Mouse (Mus musculus) cerebellum, adult 11-12 months (tissue): ENCODE results near the gene P2rx5.

Experiments
- DNase-seq: peaks from one replicate; pipeline ENCODE4 v3.0.0; 2022

P2rx5 gene

DNA sequence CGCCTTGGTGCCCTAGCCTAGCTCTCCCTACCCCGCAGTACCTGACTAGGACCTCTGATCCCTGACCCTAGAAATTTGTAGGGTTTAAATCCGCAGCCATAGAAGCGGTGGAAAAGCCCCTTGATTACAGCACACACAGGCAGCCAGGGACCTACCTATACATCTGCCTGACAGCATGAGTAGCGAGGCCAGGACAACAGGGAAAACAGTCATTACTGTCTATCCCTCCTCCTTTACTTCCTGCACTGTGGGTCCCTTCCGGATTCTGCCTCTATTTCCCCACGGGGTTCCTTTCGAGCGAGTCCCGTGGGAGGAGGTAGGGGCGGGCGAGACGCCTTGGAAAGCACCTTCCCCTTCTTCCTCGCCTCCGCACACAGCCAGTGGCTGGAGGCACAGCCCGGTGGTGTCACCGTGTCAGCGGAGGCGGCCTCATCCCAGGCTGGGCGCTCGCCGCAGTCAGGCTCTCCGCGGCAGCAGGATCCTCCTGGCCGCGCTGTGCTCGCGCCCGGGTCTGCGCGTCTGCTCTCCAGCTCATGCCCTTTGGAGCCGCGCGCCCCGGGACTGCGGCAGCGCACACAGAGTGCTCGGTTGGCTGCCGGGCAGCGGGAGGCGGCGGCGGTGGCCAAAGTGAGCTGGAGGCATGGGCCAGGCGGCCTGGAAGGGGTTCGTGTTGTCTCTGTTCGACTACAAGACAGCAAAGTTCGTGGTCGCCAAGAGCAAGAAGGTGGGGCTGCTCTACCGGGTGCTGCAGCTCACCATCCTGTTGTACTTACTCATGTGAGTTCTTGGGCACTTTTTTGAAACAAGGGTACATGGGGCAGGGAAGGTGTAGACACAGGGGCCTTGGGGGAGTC is at the start of gene P2rx5:
P2rx5 (plus strand) TSS at position 465 of the 854 bp plus-strand sequence.
- no peak for DNase-seq

DNA sequence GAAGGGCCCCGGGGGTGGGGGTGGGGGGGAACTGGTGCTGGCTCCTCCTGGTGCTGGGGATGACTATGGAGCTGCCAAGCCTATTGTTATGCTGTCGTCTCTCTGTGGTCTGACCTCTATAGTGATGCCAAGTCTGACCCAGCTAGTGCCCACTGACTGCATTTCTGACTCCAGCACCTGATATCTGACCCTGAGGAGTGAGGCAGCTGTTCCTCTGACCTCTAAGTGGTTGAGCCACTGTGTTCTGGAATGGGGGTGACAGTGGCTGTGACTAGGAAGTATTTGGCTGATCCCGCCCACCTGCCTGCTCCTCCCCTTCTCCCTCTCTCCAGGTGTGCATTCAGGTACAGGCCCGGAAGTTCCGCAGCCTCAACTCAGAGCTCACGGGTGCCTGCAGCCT is 48.8 kb upstream of the P2rx5 start:
- DNase-seq, result no peak

DNA sequence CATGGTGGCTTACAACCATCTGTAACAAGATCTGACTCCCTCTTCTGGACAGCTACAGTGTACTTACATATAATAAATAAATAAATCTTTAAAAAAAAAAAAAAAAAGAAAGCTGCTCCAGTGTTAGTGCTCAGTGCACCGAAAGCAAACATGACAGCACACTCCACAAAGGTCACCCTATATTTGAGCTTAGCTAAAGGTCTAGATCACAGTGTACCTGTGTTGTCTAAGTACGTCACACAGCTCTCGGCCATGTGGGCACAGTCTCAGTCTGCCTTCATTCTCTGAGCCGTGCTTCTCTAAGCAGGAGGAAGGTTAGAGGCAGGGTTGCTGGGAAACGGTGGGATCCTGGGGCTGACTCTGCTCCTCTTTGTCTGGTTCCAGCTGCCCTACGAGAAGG is 33.7 kb upstream of the P2rx5 start:
- DNase-seq, result no peak

DNA sequence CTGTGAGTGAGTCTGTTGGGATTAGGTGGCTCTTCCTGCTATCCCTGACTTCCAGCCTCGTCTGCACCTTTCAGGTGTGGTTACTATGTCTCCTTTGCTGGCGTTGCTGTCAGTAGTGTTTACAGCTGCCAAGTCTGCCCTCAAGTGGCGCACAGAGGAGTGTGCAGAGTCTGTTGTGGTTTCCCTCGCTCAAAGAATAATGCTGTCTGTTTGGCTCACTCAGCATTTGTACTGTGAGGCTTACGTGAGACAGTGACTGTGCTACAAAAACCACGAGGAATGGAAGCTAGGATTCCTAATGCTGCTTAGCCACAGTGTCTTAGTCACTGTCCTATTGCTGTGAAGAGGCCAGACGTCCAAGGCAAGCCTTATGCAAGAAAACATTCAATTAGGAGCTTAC is 29.2 kb upstream of the P2rx5 start:
- DNase-seq, result no peak

DNA sequence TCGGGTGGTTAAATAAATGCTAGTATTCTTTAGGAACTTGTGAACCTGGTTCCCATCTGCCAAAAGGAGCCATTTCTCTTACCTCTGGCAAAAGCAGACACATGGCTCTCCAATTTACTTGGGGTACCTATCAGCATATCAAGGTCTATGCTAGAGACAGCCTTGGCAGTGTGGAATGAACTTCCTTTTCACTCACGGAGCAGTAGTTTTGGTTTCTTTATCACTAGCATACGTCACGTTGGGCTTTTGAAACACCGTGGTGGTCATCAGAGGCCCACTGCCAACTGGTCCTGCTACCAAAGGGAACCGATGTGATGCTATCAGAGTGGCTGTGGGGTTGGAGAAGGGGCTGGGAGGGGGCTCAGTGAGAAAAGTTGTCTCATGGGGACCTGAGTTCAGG is 27.2 kb upstream of the P2rx5 start:
- no peak for DNase-seq

DNA sequence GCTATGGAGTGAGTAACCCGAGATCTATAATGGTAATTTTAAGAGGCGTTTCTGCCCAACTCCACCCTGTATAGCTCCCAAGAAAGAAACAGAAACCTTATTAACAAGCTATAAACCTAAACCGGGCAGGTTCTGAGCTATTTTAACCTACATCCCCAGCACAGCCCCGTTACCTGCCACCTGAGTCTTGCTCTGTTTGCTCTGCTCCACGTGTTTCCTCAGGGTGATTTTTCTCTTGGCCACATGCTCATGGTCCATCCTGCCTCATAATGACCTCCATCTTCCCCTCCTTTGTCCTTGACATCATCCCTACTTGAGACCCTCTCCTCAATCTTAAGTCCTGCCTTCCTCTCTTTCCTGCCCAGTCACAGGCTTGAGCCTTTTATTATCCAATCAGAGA is 26.0 kb upstream of the P2rx5 start:
- no peak for DNase-seq

DNA sequence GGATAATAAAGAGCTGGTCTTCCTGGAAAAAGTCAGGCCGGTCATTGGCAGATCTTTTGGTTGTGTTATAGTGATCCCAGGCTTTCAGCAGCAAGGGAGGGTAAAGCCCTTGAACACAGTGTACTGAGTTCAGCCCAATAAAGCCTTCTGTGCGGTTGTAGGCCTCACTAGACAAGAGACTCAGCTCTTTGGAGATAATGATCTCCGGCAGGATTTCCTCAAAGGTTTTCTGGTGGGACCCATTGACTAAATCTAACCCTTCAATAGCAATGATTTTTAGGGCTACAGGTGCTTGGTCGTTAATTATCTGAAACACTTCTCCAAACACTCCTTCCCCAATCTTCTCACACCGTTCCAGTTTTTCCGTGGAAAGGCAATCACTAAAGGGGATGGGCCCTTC is 23.6 kb upstream of the P2rx5 start:
- DNase-seq, result no peak

DNA sequence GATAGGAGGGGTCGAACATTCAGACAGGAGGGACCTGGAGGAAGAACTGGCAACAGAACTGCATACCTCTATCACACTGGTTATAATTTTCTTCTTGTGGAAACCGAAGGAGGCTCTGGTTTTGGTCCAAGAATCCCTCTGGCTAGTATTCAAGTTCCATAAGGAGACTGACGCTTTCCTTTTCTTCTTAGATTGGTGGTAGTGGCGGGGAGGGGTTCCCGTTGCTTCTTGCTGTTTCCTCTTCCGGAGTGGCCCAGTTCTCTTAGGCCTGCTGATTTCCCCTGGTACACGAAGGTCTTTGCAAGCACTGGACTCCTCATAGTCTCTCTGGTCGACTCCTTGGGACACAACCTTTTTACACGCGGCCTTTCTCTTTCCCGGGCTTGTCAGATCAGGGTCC is 23.1 kb upstream of the P2rx5 start:
- no peak for DNase-seq

DNA sequence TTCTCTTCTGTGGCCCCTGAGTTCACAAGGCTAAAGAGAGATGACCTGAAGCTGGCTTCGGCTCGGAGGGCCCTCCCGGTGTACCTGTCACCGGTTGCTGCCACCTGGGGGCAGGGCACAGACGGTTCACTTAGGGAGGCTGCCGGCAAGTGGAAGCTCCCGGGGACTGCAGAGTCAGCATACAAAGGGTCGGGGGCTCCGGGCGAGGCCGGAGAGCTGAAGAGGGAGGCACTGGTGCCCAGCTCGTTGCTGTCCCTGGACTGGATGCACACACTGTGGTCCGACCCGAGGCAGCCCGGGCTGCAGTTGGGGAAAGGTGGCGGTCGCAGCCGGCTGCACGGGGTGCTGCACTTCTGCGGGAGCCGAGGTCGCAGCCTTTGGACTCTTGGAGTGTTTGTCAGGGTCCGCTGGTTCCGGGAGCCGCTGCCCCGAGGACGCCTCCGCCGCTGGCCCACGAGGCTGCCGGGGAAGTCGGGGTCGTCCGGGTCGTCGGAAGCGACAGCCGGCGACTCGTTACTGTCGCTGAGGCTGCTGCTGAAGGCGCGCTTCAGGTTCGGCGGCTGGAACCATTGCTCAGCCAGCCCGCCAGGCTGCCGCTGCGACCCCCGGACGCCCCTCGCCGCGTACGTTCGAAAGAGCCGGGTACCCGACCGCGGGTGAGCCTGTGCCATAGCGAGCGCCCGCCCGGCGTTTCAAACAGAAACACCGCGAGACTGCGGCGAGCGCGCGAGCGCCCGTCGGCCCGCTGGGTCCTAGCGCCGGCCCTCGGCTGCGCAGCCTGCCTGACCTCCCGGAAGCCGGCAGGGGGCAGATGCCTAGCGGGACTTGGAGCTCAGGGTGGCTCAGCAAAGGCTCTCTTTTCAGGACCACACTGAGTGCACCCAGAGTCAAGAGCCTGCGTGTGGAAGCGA is 22.4 kb upstream of the P2rx5 start, which contains the start of gene Haspin:
Haspin (minus strand) TSS at position 704 of the 911 bp plus-strand sequence.
- peak; percentile 76 for DNase-seq

DNA sequence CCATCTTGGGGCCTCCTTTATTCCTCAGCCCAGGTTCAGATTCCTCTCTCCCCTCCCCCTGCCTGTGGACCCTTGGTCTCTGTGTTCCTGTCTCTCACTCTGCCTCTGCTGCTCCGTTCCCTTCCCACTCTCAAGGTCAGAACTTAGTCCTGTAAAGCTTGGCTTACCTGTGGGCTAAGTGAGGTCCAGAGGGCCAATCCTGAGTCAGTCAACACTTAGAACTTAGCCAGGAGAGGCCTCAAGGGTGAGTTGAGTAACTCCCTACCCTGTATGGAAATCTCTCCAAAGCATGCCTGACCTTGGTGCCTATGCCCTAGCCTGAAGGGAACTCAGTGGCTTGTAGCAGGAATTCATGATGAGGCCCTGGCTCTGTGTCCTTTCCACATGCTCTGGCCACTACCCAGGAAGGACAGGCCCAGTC is 15.9 kb upstream of the P2rx5 start:
- no peak for DNase-seq

DNA sequence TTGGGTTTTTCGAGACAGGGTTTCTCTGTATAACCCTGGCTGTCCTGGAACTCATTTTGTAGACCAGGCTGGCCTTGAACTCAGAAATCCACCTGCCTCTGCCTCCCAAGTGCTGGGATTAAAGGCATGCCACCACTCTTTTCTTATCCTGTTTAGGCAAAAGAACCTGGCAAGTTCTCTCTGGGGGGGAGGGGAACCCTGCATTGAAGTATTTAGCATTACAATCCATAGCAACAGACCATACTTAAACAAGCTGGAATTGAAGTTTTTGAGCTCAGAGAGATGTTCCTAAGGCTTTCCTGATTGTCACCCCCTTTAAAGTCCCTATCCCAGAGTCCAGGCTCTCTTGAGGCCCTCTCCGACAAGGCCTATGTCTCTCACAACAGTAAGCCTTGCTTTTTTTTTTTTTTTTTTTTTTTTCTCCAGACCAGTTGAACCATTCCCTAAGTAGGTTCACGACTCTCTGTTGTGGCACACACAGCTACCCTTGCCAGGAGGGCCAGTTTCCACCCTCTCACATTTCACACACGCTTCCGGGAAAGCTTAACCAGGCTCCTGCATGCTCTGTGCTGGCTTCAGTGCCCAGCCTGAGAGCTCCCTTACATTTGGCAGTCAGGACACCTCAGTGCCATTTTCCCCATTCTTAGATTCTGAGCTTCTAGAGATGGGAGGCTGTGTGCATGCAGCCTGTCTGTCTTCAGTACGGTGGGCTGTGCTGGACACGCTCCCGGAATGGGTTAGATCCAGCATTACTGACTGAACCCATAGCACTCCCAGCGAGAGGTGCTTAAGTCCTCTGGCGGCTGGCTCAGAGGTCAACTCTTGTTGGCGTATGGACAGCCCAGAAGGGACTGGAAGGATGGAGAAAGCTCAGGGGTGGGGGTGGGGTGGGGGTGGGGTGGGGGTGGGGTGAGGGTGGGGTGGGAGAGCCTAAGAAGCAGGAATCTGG is 13.9 kb upstream of the P2rx5 start:
- DNase-seq, result no peak

DNA sequence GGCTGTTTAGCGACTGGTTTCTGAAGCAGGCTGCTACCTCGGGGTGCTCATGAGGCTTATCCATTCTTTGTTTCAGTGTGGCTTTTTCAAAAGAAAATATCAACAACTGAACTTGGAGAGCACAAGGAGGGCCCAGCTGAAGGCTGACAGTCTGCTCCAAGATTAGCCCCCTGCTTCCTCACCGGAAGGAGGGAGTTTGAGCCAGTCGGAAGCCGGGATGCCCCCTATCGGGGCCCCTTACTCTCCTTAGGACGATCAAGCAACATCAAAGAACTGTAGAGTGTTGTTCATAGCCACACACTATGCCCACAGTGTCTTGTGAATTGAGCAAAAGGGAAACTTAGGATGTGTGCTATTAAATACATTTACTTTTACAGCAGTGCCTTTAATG is 13.3 kb upstream of the P2rx5 start:
- no peak for DNase-seq

DNA sequence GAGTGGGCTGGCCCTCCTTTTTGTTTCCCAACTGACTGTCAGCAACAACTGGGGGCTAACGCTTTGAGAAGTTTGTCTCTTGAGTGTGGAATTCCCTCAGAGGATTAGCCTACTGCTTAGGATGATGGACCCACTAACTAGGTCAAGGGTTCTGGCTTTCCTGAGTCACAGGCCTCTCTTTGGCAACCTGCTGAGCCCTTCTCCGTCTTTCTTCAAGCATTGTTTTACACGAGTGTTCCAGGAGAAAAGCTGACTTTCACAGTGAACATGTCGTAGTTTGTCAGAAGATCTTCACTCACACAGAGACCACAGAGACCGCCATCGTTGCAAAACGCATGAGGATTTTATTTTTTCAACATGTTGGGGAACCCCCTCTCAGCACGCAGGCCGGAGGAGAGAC is 12.0 kb upstream of the P2rx5 start:
- no peak for DNase-seq

DNA sequence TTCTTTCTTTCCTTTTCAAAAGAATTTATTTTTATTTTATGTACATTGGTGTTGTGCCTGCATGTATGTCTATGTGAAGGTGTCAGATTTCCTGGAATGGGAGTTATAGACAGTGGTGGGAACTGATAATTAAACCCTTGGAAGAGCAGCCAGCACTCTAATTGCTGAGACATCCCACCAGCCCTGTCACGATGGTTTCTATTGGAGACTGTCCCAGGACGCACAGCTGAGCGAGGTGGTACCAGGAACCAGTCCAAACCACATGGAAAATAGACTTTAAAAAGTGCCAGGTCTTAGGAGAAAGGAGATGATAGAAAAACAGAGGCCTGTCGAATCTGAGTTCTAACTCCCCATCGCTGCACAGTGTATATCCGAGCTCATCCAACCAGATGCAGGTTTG is 5.2 kb upstream of the P2rx5 start:
- DNase-seq, result no peak

DNA sequence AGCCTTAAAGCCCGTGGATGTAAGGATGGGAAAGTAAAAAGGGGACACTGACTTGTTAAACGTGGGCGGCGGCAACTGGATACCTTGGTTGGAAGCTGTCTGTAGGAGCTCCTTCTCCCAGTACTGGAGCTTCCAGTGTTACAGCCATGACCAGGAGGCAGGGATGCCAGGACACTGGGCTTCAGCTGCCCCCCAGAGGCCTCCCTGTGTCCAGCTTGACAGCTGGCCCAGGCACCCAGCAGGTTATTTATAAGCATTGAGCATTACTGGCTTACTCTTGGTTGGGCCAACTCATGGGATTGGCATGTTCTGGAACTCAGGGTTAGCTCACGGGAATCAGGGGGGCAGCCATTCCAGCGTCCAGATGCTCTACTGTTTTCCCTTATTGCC is 585 bp downstream of the P2rx5 start:
- DNase-seq, result no peak

DNA sequence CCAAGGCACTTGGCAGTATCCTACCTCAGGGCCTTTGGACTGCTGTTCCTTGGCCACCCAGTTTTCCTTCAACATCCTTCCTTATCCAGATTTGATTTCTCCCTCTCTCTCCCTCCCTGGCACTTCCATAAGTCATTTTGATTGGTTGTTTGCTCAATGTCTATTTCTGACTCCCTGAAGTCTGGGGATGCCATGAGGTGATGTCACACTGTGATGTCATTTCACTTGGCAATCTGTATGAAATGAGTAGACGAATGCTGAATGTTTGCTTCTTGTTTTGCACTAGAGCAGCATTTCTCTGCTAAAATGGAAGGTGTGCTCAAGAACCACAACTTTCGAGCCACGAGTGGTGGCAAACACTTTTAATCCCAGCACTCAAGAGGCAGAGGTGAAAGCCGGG is 1.4 kb downstream of the P2rx5 start:
- no peak for DNase-seq

DNA sequence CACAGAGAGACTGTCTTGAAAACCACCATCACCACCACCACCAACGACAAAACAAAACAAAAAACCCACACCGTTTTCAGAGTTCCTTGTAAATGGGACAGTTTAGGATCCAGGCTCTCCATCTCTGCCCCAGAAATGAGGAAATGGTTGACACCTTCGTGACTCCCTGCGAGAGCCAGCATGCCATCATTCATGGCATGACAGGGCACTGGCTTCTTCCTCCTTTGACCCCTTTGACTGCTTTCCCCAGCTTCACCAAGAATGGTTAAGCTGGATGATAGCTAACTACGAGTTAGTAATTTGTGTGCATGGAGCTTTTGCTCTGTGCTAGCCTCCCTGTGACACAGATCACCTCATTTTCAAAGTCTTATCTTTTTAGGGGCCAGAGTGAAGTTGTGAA is 2.1 kb downstream of the P2rx5 start:
- no peak for DNase-seq

DNA sequence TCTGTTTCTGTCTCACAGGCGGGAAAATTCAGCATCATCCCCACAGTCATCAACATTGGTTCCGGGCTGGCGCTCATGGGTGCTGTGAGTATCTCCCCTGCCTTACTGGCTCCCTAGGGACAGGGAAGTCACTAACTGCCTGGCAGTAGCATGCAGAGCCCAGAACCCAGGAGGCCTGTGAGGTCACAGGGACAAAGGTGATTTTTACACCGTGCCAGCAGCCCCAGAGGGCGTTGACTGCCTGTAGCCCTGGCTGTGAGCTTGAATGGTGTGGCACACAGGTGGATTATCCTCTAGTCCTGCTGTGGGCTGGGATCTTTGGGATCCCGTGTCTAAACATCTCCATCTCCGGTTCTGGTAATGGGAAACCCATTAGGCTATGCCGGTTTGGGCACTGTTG is 7.8 kb downstream of the P2rx5 start:
- DNase-seq, result no peak

DNA sequence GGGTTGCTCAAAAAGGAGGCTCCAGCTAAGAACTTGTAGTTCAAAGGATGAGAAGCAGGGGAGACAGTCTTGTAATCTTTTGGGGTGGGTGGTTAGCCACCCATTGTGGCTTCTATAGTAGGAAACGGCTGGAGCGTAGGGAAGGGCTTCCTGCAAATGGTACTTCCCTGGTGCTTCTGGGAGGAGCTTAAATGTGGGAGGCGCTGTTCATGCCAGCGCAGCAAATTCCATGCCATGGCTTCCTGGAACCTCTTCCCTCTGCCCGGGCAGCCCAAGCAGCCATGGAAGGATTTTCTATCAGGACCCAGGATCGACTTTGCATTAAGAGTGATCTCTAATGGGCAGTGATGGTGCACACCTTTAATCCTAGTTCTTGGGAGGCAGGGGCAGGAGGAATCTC is 8.4 kb downstream of the P2rx5 start:
- no peak for DNase-seq

DNA sequence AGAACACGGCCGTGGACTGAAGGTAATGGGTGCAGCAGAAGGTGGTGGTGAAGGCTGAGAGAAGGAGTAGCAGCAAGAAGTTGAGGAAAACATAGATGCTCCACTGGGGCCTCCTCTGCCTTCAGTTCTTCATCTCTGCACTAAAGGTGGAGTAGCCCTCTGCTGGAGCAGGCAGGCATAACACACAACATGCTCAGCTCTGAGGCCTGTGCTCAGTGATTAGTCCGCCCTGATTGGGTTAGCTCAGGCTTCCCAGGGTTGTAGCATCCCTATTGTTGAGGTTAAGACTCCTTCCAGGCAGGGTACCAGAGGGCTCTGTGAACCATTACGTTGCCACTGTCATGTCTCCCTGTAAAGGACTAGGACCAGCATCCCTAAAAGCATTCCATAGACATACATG is 9.0 kb downstream of the P2rx5 start:
- no peak for DNase-seq

DNA sequence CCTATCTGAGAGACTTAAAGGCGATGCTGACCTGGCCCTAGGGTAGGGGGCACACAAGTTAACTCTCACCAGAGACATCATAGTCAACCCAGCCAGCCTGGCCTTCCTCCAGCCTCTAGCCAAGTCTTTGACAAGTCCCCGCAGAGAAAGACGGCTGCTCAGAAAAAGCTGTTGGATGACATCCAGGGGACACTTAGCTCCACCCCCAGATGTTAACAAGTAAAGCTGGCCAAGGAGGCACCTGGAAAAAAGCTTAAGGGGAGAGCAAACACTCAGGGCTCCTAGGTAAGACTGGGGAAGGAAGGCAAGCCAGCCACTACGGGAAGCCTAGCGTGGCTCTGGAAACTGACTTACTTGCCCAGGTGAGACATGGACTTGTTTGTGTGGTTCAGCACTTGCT is 12.0 kb downstream of the P2rx5 start:
- no peak for DNase-seq

DNA sequence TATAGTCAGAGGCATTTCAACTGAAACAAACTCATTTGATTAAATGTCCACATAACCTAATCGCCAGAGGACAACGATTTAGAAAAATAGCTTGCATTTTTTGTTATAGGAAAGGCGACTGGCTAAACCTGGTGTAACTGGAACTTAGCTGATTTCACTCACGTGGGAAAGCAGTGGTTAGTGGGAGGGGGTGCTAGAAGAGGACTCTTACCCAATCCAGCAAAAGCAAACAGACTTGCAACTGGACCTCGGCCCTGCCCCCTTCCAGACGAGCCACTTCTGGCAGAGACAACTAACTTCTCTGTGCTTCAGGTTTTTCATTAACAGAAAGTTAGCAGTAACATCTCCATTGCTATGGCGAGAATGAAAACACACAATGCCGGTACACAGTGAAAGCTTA is 15.4 kb downstream of the P2rx5 start:
- DNase-seq, result no peak

DNA sequence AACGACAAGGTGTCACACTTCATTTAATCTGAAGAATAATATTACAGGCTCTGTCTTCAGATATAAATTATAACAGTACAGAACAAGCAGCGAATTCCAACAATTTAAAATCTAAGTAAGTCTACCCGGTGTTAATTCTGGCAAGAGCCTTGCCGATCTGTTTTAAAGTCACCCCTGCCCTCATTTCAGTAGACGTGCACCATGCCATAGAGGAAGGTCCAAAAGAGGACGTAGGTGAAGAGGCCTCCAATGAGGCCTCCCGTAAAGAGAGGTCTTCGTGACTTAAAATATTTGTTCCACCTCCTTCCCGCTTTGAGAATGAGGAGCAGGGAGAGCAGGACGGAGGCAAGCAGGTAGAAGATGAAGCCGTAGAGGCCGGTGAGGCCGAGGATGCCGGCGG is 16.0 kb downstream of the P2rx5 start:
- no peak for DNase-seq
